Mouse (Mus musculus) hindbrain, embryonic 16.5 days (tissue): ENCODE data around the gene Fam124a. TPM values are rescaled to one million over a fixed set of nuclear protein-coding genes. Genes with fewer than 3 reads are reported as not detected.
A peak's percentile ranks its signal among the peaks of the same experiment; 100 is the strongest.

ENCODE experiments used
- ATAC-seq: fragments of 200-750 bp; cut with Nextera tagmentation; 2 replicates; pipeline ENCODE4 v1.8.0; 2017; ENCODE audit warnings: moderate TSS enrichment, moderate library complexity
- H3K27ac ChIP-seq: fragments of 300-500 bp; sonication (generic); 2 replicates; pipeline ENCODE4 v1.5.1; 2014; ENCODE audit warnings: low read depth, mild to moderate bottlenecking, control low read depth, low read length, moderate library complexity
- H3K27me3 ChIP-seq: fragments of 300-500 bp; sonication (generic); replicated peaks from 2 replicates; pipeline ENCODE4 v1.6.1; 2014; ENCODE audit warnings: low read length; ENCODE audit not compliant: control insufficient read depth, insufficient read depth
- H3K36me3 ChIP-seq: fragments of 300-500 bp; sonication (generic); 2 replicates; pipeline ENCODE4 v1.6.1; 2014; ENCODE audit warnings: mild to moderate bottlenecking, low read length, moderate library complexity, mixed read lengths; ENCODE audit not compliant: control insufficient read depth, insufficient read depth
- H3K4me1 ChIP-seq: fragments of 300-500 bp; sonication (generic); 2 replicates; pipeline ENCODE4 v1.6.1; 2014; ENCODE audit warnings: low read depth, low read length; ENCODE audit not compliant: control insufficient read depth, insufficient read depth
- H3K4me2 ChIP-seq: fragments of 300-500 bp; sonication (generic); 2 replicates; pipeline ENCODE4 v1.6.1; 2014; ENCODE audit warnings: mild to moderate bottlenecking, low read length, control low read depth, moderate library complexity
- H3K4me3 ChIP-seq: fragments of 300-500 bp; sonication (generic); 2 replicates; pipeline ENCODE4 v1.5.1; 2014; ENCODE audit warnings: mild to moderate bottlenecking, low read length, control low read depth, moderate library complexity
- H3K9ac ChIP-seq: fragments of 300-500 bp; sonication (generic); 2 replicates; pipeline ENCODE4 v1.6.1; 2014; ENCODE audit warnings: low read depth, mild to moderate bottlenecking, control low read depth, low read length, moderate library complexity
- H3K9me3 ChIP-seq: fragments of 300-500 bp; sonication (generic); 2 replicates; pipeline ENCODE4 v1.6.1; 2014; ENCODE audit warnings: mild to moderate bottlenecking, low read length, moderate library complexity; ENCODE audit not compliant: control insufficient read depth
- WGBS: fragments of 180-500 bp; shearing (Covaris S2); extraction: QIAGEN DNeasy Blood & Tissue Kit; methylation state at CpG from one replicate; pipeline ENCODE4 v1.1.7; 2014; 5-methylcytosine and 5-hydroxymethylcytosine counted together
- polyA plus RNA-seq: library from polyadenylated mRNA; unstranded; fragments of >200 nt; fragmentation: Nextera tagmentation; extraction: Ambion mirVana; gene quantifications from 2 replicates; pipeline ENCODE4 v1.2.1, GENCODE M21; 2015

The Fam124a gene
- polyA plus RNA-seq, 1 experiment from 2014 or later, result 59.1 TPM

DNA sequence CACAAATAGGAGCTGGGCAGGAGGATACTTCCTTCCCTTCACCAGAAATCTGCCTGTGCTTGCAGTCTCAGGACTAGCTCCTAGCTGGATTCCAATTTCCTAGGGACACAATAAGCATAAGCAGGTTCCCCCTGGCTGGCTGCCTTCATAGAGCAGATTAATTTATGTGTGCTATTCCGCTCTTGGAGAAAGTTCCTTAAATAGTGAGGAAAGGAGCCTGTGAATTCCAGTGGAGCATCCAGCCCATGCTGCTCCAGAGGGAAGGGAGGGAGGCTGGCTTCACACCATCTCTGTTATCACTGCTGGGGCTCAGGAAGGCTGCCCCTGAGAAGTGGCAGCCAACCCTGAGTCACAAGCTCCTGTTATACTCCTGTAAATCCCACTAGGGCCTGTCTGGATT, 46.7 kb downstream of the Fam124a start:
- no peak for ATAC-seq
- Histone ChIP-seq H3K4me1 (peaks cover 2% of the 10 kb centered on the region), H3K9me3 (no peaks in the 10 kb centered on the region), H3K27me3 (no peaks in the 10 kb centered on the region), H3K4me3 (no peak overlapping the region), H3K27ac (peak overlapping the region; percentile 6; the same call in 1 of the 2 replicates), H3K4me2 (no peak overlapping the region), H3K9ac (no peak overlapping the region), H3K36me3 (peaks cover 5% of the 10 kb centered on the region; the same call in 1 of the 2 replicates)
- 57% methylated on average over 1 of the region's 1 CpGs for WGBS

DNA sequence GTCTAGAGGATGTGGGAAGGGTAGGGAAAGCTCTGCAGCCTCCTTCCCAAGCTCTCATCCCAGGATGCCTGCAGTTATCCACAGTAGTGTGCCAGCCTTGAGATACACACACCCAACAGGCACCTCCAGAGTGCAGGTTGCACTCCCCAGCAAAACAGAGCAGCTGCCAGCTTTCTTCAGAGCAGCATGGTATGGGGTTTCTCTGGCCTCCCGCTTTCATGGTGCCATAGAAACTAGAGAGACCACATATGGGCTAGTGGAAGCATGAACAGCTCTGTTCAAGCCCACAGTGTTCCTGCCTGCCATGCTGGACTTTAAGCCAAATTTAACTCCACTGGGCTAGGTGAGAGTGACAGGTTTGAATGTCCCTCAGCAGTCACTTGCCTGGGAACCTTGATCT, 47.3 kb downstream of the Fam124a start:
- Histone ChIP-seq H3K27ac (peak overlapping the region; percentile 9; the same call in 1 of the 2 replicates), H3K27me3 (no peaks in the 10 kb centered on the region), H3K9me3 (no peaks in the 10 kb centered on the region), H3K4me1 (peaks cover 2% of the 10 kb centered on the region), H3K9ac (no peak overlapping the region), H3K36me3 (peaks cover 5% of the 10 kb centered on the region; the same call in 1 of the 2 replicates), H3K4me2 (no peak overlapping the region), H3K4me3 (no peak overlapping the region)
- ATAC-seq, result no peak
- WGBS, result 67% methylated on average over 1 of the region's 1 CpGs

DNA sequence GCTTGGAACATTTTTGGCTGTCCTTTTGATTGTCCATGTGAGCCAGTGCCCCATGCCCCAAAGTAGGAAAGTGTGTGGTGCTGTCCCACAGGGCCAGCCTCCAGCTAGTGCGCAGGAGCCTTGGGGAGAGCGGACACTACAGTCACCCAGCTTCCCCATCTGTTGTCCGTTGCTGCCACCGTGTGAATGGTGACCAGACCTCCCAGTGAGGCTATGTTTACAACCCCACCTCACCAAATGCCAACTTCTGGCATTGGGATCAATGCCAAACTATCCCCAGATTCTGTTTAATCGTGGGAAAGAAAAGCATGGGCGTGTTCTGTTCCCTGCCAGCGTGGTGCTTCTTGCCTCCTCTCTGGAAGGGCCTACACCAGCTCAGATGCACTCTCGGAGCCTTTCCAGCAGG, 52.3 kb downstream of the Fam124a start:
- no peak overlapping the region for H3K27ac ChIP-seq
- H3K4me3 ChIP-seq, result no peak overlapping the region
- H3K9me3 ChIP-seq, result no peaks in the 10 kb centered on the region
- no peak overlapping the region for H3K4me2 ChIP-seq
- H3K9ac ChIP-seq, result no peak overlapping the region
- no peaks in the 10 kb centered on the region for H3K4me1 ChIP-seq
- 39% methylated on average over 8 of the region's 8 CpGs for WGBS
- H3K27me3 ChIP-seq, result no peaks in the 10 kb centered on the region
- ATAC-seq, result peak; percentile 84
- H3K36me3 ChIP-seq, result peaks cover 5% of the 10 kb centered on the region; the same call in 1 of the 2 replicates

GRCm38 (mm10) chr14:62609904-62610303, 54.4 kb downstream of the Fam124a start:
- Histone ChIP-seq H3K36me3 (peaks cover 5% of the 10 kb centered on the region; the same call in 1 of the 2 replicates), H3K9ac (no peak overlapping the region), H3K27ac (no peak overlapping the region), H3K4me1 (no peaks in the 10 kb centered on the region), H3K9me3 (no peaks in the 10 kb centered on the region), H3K27me3 (no peaks in the 10 kb centered on the region), H3K4me3 (no peak overlapping the region), H3K4me2 (no peak overlapping the region)
- no peak for ATAC-seq
- WGBS, result 89% methylated on average over 3 of the region's 3 CpGs

DNA sequence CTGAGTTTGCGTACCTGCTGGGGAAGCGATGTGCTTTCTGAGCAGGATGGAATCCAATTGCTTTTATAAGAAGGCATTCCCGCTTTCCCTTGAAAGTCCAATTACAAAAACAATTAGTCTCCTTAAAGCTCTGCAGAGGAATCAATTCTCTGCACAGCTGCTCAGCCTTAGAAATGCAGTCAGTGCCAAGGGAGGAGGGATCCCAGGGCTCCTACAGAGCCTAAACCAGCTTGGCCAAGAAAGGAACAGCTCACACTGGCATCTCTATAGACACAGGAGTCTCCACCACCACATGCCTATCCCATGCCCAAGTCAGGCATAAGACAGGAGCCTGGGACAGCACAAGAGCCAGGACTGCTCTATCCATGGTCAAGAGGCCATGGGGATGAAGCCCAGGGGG, 66.9 kb downstream of the Fam124a start:
- 45% methylated on average over 3 of the region's 3 CpGs for WGBS
- Histone ChIP-seq H3K9ac (no peak overlapping the region), H3K27me3 (no peaks in the 10 kb centered on the region), H3K4me3 (no peak overlapping the region), H3K36me3 (no peaks in the 10 kb centered on the region), H3K4me1 (peaks cover 6% of the 10 kb centered on the region), H3K4me2 (no peak overlapping the region), H3K27ac (peak overlapping the region; percentile 23; the same call in 1 of the 2 replicates), H3K9me3 (no peaks in the 10 kb centered on the region)
- ATAC-seq, result peak; percentile 68; the same call in 1 of the 2 replicates

DNA sequence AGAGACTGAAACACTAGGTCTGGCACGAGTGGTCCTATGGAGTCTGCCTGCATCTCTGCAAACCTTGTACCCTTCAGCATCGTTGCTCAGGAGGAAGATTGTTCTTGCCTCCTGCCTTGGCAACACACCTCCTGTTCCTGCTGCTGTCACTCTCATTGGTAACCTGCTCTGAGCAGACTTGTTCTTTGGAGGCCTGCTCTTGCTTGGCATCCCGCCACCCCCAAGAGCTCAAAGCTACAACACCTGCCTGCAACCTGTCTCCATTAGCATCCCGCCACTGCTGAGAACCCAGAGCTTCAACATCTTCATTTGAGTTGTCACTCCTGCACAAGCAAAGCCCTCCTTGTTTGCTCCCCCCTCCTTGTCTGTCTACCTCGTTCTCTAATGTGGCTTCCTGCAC, 72.4 kb downstream of the Fam124a start:
- H3K27me3 ChIP-seq, result no peaks in the 10 kb centered on the region
- no peak overlapping the region for H3K4me2 ChIP-seq
- H3K9ac ChIP-seq, result no peak overlapping the region
- H3K27ac ChIP-seq, result no peak overlapping the region
- H3K4me3 ChIP-seq, result no peak overlapping the region
- no peak for ATAC-seq
- WGBS, result 86% methylated on average over 5 of the region's 5 CpGs
- no peaks in the 10 kb centered on the region for H3K4me1 ChIP-seq
- H3K9me3 ChIP-seq, result no peaks in the 10 kb centered on the region; the same call in 1 of the 2 replicates
- H3K36me3 ChIP-seq, result no peaks in the 10 kb centered on the region

- Histone ChIP-seq H3K27ac (peak overlapping the region; percentile 68), H3K27me3 (no peaks in the 10 kb centered on the region), H3K9ac (0 out of 2 replicates have a peak overlapping the region, but pooled peaks have one; percentile 22), H3K9me3 (no peaks in the 10 kb centered on the region), H3K4me2 (peak overlapping the region; percentile 10), H3K4me1 (peaks cover 8% of the 10 kb centered on the region), H3K36me3 (no peaks in the 10 kb centered on the region), H3K4me3 (no peak overlapping the region)
- peak; percentile 79 for ATAC-seq
- 25% methylated on average over 9 of the region's 9 CpGs for WGBS
These were observed 82.2 kb downstream of the Fam124a start for GRCm38 (mm10) chr14:62637436-62638344.

DNA sequence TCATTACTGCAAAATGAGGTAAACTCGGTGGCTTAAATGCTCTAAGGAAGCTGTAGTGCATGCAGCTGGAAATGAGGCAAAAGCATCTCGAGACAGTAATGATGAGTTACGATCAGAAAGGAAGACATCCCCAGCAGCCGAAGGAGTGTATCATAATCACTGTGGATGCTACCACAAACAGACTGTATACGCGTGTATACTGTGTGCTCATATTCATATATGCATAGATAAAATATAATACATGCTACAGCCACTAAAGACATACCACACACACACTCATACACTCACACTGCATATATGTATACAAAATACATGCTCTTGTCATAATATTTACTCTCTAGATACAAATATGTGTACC, 82.8 kb downstream of the Fam124a start:
- WGBS, result 38% methylated on average over 6 of the region's 6 CpGs
- ATAC-seq, result no peak; the same call in 1 of the 2 replicates
- Histone ChIP-seq H3K9ac (no peak overlapping the region), H3K4me3 (no peak overlapping the region), H3K27ac (peak overlapping the region; percentile 68), H3K9me3 (no peaks in the 10 kb centered on the region), H3K4me2 (peak overlapping the region; percentile 10), H3K36me3 (no peaks in the 10 kb centered on the region), H3K27me3 (no peaks in the 10 kb centered on the region), H3K4me1 (peaks cover 8% of the 10 kb centered on the region)

- 77% methylated on average over 6 of the region's 6 CpGs for WGBS
- Histone ChIP-seq H3K9ac (no peak overlapping the region), H3K4me2 (no peak overlapping the region), H3K36me3 (no peaks in the 10 kb centered on the region), H3K4me3 (no peak overlapping the region), H3K9me3 (no peaks in the 10 kb centered on the region), H3K4me1 (peaks cover 8% of the 10 kb centered on the region), H3K27ac (no peak overlapping the region), H3K27me3 (no peaks in the 10 kb centered on the region)
- no peak for ATAC-seq
These were observed 83.6 kb downstream of the Fam124a start for GRCm38 (mm10) chr14:62639111-62639510.
